Mouse (Mus musculus): ENCODE measurements around the gene Polr2a. TPM values are rescaled to one million over a fixed set of nuclear protein-coding genes. Genes with fewer than 3 reads are reported as not detected.

The Polr2a gene
- polyA plus RNA-seq (2015; fragmentation: Nextera tagmentation; extraction: Ambion mirVana) = 23.2 and 24.1 TPM in 2 replicates

- Histone ChIP-seq H3K27me3 (no peaks in the 10 kb centered on the region), H3K9me3 (replicated peaks) (no peaks in the 10 kb centered on the region), H3K9ac (peak within 1 kb of the TSS; percentile 87), H3K4me1 (peaks cover 56% of the 10 kb centered on the region), H3K27ac (peak within 1 kb of the TSS; percentile 97), H3K36me3 (ENCODE audit: poor library complexity, severe bottlenecking) (no peaks in the 10 kb centered on the region), H3K4me3 (peak within 1 kb of the TSS; percentile 58), H3K4me2 (peak within 1 kb of the TSS; percentile 71)
- 1% methylated on average over 33 of the region's 36 CpGs for WGBS
- peak; percentile 96 for ATAC-seq
These were observed at the start of gene Polr2a for GRCm38 (mm10) chr11:69758478-69758970. Gene Polr2a, minus strand, starts transcription at chr11:69758637.

GRCm38 (mm10) chr11:69807641-69808040, 49.2 kb upstream of the Polr2a start:
- H3K27ac ChIP-seq = no peak overlapping the region
- WGBS = 87% methylated on average over 2 of the region's 2 CpGs
- H3K4me3 ChIP-seq = no peak overlapping the region
- peaks cover 41% of the 10 kb centered on the region for H3K27me3 ChIP-seq
- H3K9ac ChIP-seq = no peak overlapping the region
- H3K4me1 ChIP-seq = peaks cover 25% of the 10 kb centered on the region
- 0 out of 2 replicates have a peak, but pooled peaks cover 5% of the 10 kb centered on the region for H3K9me3 ChIP-seq (replicated peaks)
- ATAC-seq = no peak
- H3K36me3 ChIP-seq (ENCODE audit: poor library complexity, severe bottlenecking) = no peaks in the 10 kb centered on the region
- no peak overlapping the region for H3K4me2 ChIP-seq

- no peak for ATAC-seq
- no peak overlapping the region for H3K4me2 ChIP-seq
- H3K9me3 ChIP-seq (replicated peaks) = 0 out of 2 replicates have a peak, but pooled peaks cover 5% of the 10 kb centered on the region
- H3K36me3 ChIP-seq (ENCODE audit: poor library complexity, severe bottlenecking) = no peaks in the 10 kb centered on the region
- H3K9ac ChIP-seq = no peak overlapping the region
- peaks cover 37% of the 10 kb centered on the region for H3K4me1 ChIP-seq
- H3K27me3 ChIP-seq = peaks cover 53% of the 10 kb centered on the region
- no peak overlapping the region for H3K27ac ChIP-seq
- 89% methylated on average over 4 of the region's 4 CpGs for WGBS
- H3K4me3 ChIP-seq = no peak overlapping the region
These were observed 47.9 kb upstream of the Polr2a start for GRCm38 (mm10) chr11:69806378-69806777.

GRCm38 (mm10) chr11:69804972-69805909, 46.8 kb upstream of the Polr2a start, which contains the start of gene Tmem102:
Gene Tmem102, minus strand, starts transcription at chr11:69805624.
- Histone ChIP-seq H3K9ac (no peak within 1 kb of the TSS), H3K4me2 (peak within 1 kb of the TSS; percentile 97), H3K27ac (no peak within 1 kb of the TSS), H3K4me3 (peak within 1 kb of the TSS; percentile 54), H3K4me1 (peaks cover 45% of the 10 kb centered on the region), H3K36me3 (ENCODE audit: poor library complexity, severe bottlenecking) (no peaks in the 10 kb centered on the region), H3K9me3 (replicated peaks) (0 out of 2 replicates have a peak, but pooled peaks cover 5% of the 10 kb centered on the region), H3K27me3 (peaks cover 50% of the 10 kb centered on the region)
- 5% methylated on average over 29 of the region's 29 CpGs for WGBS
- ATAC-seq = no peak

- 8% methylated on average over 12 of the region's 12 CpGs for WGBS
- H3K9ac ChIP-seq = no peak overlapping the region
- H3K4me2 ChIP-seq = peak overlapping the region; percentile 97
- peak overlapping the region; percentile 54 for H3K4me3 ChIP-seq
- H3K36me3 ChIP-seq (ENCODE audit: poor library complexity, severe bottlenecking) = no peaks in the 10 kb centered on the region
- H3K27me3 ChIP-seq = peaks cover 50% of the 10 kb centered on the region
- ATAC-seq = no peak
- no peak overlapping the region for H3K27ac ChIP-seq
- peaks cover 51% of the 10 kb centered on the region for H3K4me1 ChIP-seq
- 0 out of 2 replicates have a peak, but pooled peaks cover 5% of the 10 kb centered on the region for H3K9me3 ChIP-seq (replicated peaks)
These were observed 46.2 kb upstream of the Polr2a start for GRCm38 (mm10) chr11:69804652-69804940.

GRCm38 (mm10) chr11:69803786-69804651, 45.6 kb upstream of the Polr2a start:
- peak overlapping the region; percentile 97 for H3K4me2 ChIP-seq
- H3K27me3 ChIP-seq = peaks cover 50% of the 10 kb centered on the region
- WGBS = under 1% methylated on average over 60 of the region's 60 CpGs
- 0 out of 2 replicates have a peak, but pooled peaks cover 5% of the 10 kb centered on the region for H3K9me3 ChIP-seq (replicated peaks)
- peaks cover 57% of the 10 kb centered on the region for H3K4me1 ChIP-seq
- peak overlapping the region; percentile 54 for H3K4me3 ChIP-seq
- ATAC-seq = peak; percentile 22; the same call in 1 of the 2 replicates
- H3K9ac ChIP-seq = peak overlapping the region; percentile 76
- no peaks in the 10 kb centered on the region for H3K36me3 ChIP-seq (ENCODE audit: poor library complexity, severe bottlenecking)
- H3K27ac ChIP-seq = no peak overlapping the region

- no peaks in the 10 kb centered on the region for H3K36me3 ChIP-seq (ENCODE audit: poor library complexity, severe bottlenecking)
- peak; percentile 4; the same call in 1 of the 2 replicates for ATAC-seq
- H3K27me3 ChIP-seq = peaks cover 50% of the 10 kb centered on the region
- WGBS = 1% methylated on average over 12 of the region's 12 CpGs
- peak overlapping the region; percentile 54 for H3K4me3 ChIP-seq
- H3K9me3 ChIP-seq (replicated peaks) = 0 out of 2 replicates have a peak, but pooled peaks cover 5% of the 10 kb centered on the region
- peak overlapping the region; percentile 76 for H3K9ac ChIP-seq
- peak overlapping the region; percentile 97 for H3K4me2 ChIP-seq
- no peak overlapping the region for H3K27ac ChIP-seq
- peaks cover 64% of the 10 kb centered on the region for H3K4me1 ChIP-seq
These were observed 44.9 kb upstream of the Polr2a start for GRCm38 (mm10) chr11:69803328-69803727.

GRCm38 (mm10) chr11:69802648-69803105, 44.2 kb upstream of the Polr2a start:
- WGBS = under 1% methylated on average over 33 of the region's 33 CpGs
- peaks cover 64% of the 10 kb centered on the region for H3K4me1 ChIP-seq
- no peaks in the 10 kb centered on the region for H3K36me3 ChIP-seq (ENCODE audit: poor library complexity, severe bottlenecking)
- H3K4me2 ChIP-seq = peak overlapping the region; percentile 97
- 0 out of 2 replicates have a peak, but pooled peaks cover 5% of the 10 kb centered on the region for H3K9me3 ChIP-seq (replicated peaks)
- peak overlapping the region; percentile 8 for H3K27ac ChIP-seq
- peak overlapping the region; percentile 54 for H3K4me3 ChIP-seq
- H3K9ac ChIP-seq = peak overlapping the region; percentile 76
- ATAC-seq = peak; percentile 57
- H3K27me3 ChIP-seq = peaks cover 51% of the 10 kb centered on the region

- Histone ChIP-seq H3K4me1 (peaks cover 64% of the 10 kb centered on the region), H3K36me3 (ENCODE audit: poor library complexity, severe bottlenecking) (no peaks in the 10 kb centered on the region), H3K4me3 (peak within 1 kb of the TSS; percentile 54), H3K27ac (peak within 1 kb of the TSS; percentile 91), H3K4me2 (peak within 1 kb of the TSS; percentile 97), H3K27me3 (peaks cover 56% of the 10 kb centered on the region), H3K9ac (peak within 1 kb of the TSS; percentile 76), H3K9me3 (replicated peaks) (0 out of 2 replicates have a peak, but pooled peaks cover 2% of the 10 kb centered on the region)
- WGBS = 2% methylated on average over 32 of the region's 33 CpGs
- no peak for ATAC-seq
These were observed 43.0 kb upstream of the Polr2a start, which contains the start of gene Fgf11 for GRCm38 (mm10) chr11:69801379-69801977. Gene Fgf11, minus strand, starts transcription at chr11:69801857.

- Histone ChIP-seq H3K9ac (peak overlapping the region; percentile 76), H3K4me3 (peak overlapping the region; percentile 54), H3K36me3 (ENCODE audit: poor library complexity, severe bottlenecking) (no peaks in the 10 kb centered on the region), H3K9me3 (replicated peaks) (no peaks in the 10 kb centered on the region), H3K4me2 (peak overlapping the region; percentile 97), H3K27ac (peak overlapping the region; percentile 91), H3K4me1 (peaks cover 69% of the 10 kb centered on the region), H3K27me3 (peaks cover 51% of the 10 kb centered on the region)
- 1% methylated on average over 32 of the region's 36 CpGs for WGBS
- peak; percentile 80 for ATAC-seq
These were observed 42.2 kb upstream of the Polr2a start for GRCm38 (mm10) chr11:69800392-69801197.

Measured in forebrain, embryonic 13.5 days (tissue).